Mouse (Mus musculus) liver, embryonic 16.5 days (tissue): ENCODE results near the gene Fam124b. TPM values are rescaled to one million over a fixed set of nuclear protein-coding genes. Genes with fewer than 3 reads are reported as not detected.

ENCODE experiments used
- ATAC-seq: fragments of 200-750 bp; cut with Nextera tagmentation; 2 replicates; pipeline ENCODE4 v1.8.0; 2017; ENCODE audit warnings: low read depth, mild to moderate bottlenecking, moderate number of reproducible peaks, moderate library complexity
- H3K27ac ChIP-seq: fragments of 300-500 bp; sonication (generic); 2 replicates; pipeline ENCODE4 v1.5.1; 2014; ENCODE audit warnings: mild to moderate bottlenecking, low read length
- H3K27me3 ChIP-seq: fragments of 300-500 bp; sonication (generic); 2 replicates; pipeline ENCODE4 v1.6.1; 2014; ENCODE audit warnings: low read depth, low read length, mixed read lengths; ENCODE audit not compliant: control insufficient read depth, insufficient read depth
- H3K36me3 ChIP-seq: fragments of 300-500 bp; sonication (generic); 2 replicates; pipeline ENCODE4 v1.6.1; 2014; ENCODE audit warnings: mild to moderate bottlenecking; ENCODE audit not compliant: control insufficient read depth, insufficient read depth
- H3K4me1 ChIP-seq: fragments of 300-500 bp; sonication (generic); 2 replicates; pipeline ENCODE4 v1.6.1; 2014; ENCODE audit warnings: low read depth, low read length, mixed read lengths; ENCODE audit not compliant: control insufficient read depth
- H3K4me2 ChIP-seq: fragments of 300-500 bp; sonication (generic); 2 replicates; pipeline ENCODE4 v1.6.1; 2014; ENCODE audit warnings: low read depth, low read length, mixed read lengths
- H3K4me3 ChIP-seq: fragments of 300-500 bp; sonication (generic); 2 replicates; pipeline ENCODE4 v1.5.1; 2014; ENCODE audit warnings: low read depth, mild to moderate bottlenecking, low read length
- H3K9ac ChIP-seq: fragments of 300-500 bp; sonication (generic); 2 replicates; pipeline ENCODE4 v1.6.1; 2014; ENCODE audit warnings: low read depth, low read length
- H3K9me3 ChIP-seq: fragments of 300-500 bp; sonication (generic); replicated peaks from 2 replicates; pipeline ENCODE4 v1.6.1; 2016; ENCODE audit warnings: low read length; ENCODE audit not compliant: control insufficient read depth
- WGBS: fragments of 180-500 bp; shearing (Covaris S2); extraction: QIAGEN DNeasy Blood & Tissue Kit; methylation state at CpG from one replicate; pipeline ENCODE4 v1.1.7; 2014; ENCODE audit not compliant: insufficient replicate concordance; 5-methylcytosine and 5-hydroxymethylcytosine counted together
- polyA plus RNA-seq: library from polyadenylated mRNA; unstranded; fragments of >200 nt; fragmentation: Nextera tagmentation; extraction: Ambion mirVana; gene quantifications from 2 replicates; pipeline ENCODE4 v1.2.1, GENCODE M21; 2015

Fam124b gene
- polyA plus RNA-seq, 1 experiment from 2014 or later = 0.02 TPM

DNA sequence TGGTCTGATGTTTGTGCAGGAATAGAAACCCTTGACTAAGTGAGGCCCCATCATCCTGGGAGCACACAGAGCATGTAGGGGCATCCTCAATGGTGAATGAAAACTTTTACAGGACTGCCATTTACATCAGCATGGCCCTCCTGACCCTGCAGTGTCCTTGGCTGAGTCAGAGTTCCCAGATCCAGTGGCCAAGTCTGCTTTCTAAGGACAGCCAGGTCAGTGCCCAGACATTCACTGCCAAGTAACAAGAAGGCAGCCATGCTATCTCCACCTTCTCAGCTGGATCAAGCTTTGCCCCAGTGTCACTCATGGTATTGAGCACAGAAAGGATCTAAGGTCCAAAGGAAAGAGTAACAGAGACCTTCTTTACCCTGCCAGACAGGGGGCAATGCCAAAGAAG is 58.7 kb downstream of the Fam124b start:
- no peak for ATAC-seq
- Histone ChIP-seq H3K4me2 (no peak overlapping the region), H3K27me3 (no peaks in the 10 kb centered on the region), H3K9me3 (no peaks in the 10 kb centered on the region), H3K27ac (no peak overlapping the region), H3K36me3 (no peaks in the 10 kb centered on the region), H3K9ac (no peak overlapping the region), H3K4me1 (no peaks in the 10 kb centered on the region), H3K4me3 (no peak overlapping the region)

DNA sequence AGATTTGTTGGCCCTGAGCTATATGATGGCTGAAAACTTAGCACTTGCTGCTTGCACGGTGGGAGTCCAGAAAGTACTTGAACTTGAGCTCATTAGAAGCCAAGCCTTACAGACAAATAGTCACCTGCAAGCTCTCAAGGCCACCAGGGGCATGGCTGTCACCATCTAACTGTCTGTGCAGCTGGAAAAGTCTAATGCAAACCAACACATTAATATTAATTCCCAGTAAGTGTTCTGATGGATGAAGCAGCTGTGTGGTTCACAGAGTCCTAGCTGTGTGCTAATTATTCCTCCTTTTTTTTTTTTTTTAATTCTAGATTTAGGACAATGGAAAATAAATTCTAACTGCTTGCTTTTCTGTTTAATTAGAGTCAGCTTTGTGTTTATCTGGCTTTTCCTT is 63.4 kb downstream of the Fam124b start:
- Histone ChIP-seq H3K27me3 (no peaks in the 10 kb centered on the region), H3K4me3 (no peak overlapping the region), H3K4me1 (no peaks in the 10 kb centered on the region), H3K9me3 (no peaks in the 10 kb centered on the region), H3K9ac (no peak overlapping the region), H3K4me2 (no peak overlapping the region), H3K27ac (no peak overlapping the region), H3K36me3 (no peaks in the 10 kb centered on the region)
- ATAC-seq = no peak
- 31% methylated on average over 1 of the region's 1 CpGs for WGBS

DNA sequence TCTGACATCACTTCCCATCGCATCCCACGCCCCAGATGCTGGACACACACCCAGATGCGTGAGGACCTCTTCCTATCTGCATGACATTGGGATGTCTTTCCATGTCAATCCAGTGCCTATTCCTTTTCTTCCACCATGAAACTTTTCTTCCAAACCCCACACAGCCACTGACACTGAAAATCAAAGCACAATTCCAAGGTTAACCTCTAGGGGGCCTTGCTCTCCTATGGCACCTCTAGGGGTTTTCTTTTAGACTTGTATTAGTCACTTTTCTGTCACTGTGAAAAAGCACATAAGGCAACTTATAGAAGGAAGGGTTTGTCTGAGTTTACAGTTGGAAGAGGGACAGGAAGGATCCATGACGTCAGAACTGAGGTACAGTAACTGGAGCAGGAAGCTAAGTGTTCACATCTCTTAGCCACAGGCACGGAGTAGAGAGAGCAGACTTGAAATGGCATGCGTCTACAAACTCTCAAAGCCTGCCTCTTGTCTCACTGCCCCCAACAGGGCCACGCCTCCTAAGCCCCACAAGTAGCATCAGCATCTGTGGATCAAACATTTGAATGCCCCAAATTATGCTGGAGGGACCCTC is 65.1 kb downstream of the Fam124b start:
- H3K4me3 ChIP-seq = no peak overlapping the region
- H3K9me3 ChIP-seq = no peaks in the 10 kb centered on the region
- H3K27me3 ChIP-seq = no peaks in the 10 kb centered on the region
- no peak overlapping the region for H3K4me2 ChIP-seq
- 54% methylated on average over 7 of the region's 7 CpGs for WGBS
- no peak overlapping the region for H3K9ac ChIP-seq
- H3K27ac ChIP-seq = no peak overlapping the region
- no peak for ATAC-seq
- H3K4me1 ChIP-seq = no peaks in the 10 kb centered on the region
- no peaks in the 10 kb centered on the region for H3K36me3 ChIP-seq

DNA sequence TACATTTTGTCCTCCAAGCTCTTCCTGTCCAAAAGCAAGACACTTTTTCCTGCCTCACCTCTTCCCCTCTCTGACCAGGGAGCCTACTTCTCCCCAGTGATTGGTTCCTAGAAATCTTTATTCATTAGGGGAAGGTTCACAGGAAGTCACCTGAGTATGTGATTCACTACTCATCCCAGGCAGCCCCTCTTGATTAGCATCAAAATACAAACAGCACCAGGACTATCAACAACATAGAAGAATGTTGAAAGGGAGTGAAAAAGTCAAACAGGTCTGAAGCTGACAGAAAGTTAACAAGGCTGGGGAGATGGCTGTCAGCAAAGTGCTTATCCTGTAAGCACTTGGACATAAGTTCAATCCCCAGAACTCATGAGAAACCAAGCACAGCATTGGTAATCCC is 67.6 kb downstream of the Fam124b start:
- Histone ChIP-seq H3K4me1 (no peaks in the 10 kb centered on the region), H3K36me3 (no peaks in the 10 kb centered on the region), H3K4me2 (no peak overlapping the region), H3K9me3 (no peaks in the 10 kb centered on the region), H3K9ac (no peak overlapping the region), H3K4me3 (no peak overlapping the region), H3K27me3 (no peaks in the 10 kb centered on the region), H3K27ac (no peak overlapping the region)
- no peak for ATAC-seq

Other genes starting within 250 kb of the Fam124b start
- 10.9 and 12.7 TPM in 2 replicates for gene Cul3, start 122.0 kb upstream of the Fam124b start, polyA plus RNA-seq
- not detected in 2 replicates for gene Gm45261, start 243.0 kb upstream of the Fam124b start, polyA plus RNA-seq